Mouse (Mus musculus) heart, adult 2 months (tissue): ENCODE measurements around the gene Slc44a2.

ENCODE experiments used
- CTCF ChIP-seq: fragments of 200-600 bp; IDR thresholded peaks from 2 replicates; pipeline ENCODE4 v1.8.1; 2022; ENCODE audit warnings: antibody characterized with exemption, mild to moderate bottlenecking, moderate library complexity
- EP300 ChIP-seq: fragments of 200-500 bp; IDR thresholded peaks from 2 replicates; pipeline ENCODE4 v1.6.1; 2011; ENCODE audit warnings: low read depth, low read length, control low read depth; ENCODE audit not compliant: insufficient read depth

DNA sequence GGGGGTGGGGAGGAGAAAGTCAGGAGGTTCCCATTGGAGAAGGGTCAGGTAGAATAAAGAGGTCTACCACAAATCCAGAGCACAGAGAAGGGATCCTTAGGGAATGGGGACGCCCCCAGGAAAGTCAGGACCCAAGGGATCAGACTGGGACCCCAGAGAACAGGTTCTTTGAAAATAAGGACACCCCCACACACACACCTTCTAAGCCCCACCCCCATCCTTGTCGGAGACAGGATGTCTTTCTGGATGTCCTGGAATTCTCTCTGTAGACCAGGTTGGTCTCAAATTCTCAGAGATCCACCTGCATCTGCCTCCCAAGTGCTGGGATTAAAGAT, 31.2 kb upstream of the Slc44a2 start:
- TF ChIP-seq EP300 (no peak), CTCF (no peak)
